Mouse (Mus musculus) T-cell, adult 66 days (primary cell): ENCODE data around the gene Exosc5. TPM values are rescaled to one million over a fixed set of nuclear protein-coding genes. Genes with fewer than 3 reads are reported as not detected.

ENCODE experiments used
- total RNA-seq, 2 experiments: library from RNA; stranded (reverse); gene quantifications; 3 replicates in 1 of 2; 4 replicates in 1 of 2; pipeline ENCODE4 v1.2.4; 2023

The Exosc5 gene
- total RNA-seq = 10 to 100 TPM; 61.8 to 67.1 TPM

GRCm38 (mm10) chr7:25658657-25659472 is at the start of gene Exosc5, which contains the start of gene Bckdha:
Gene Exosc5 (plus strand): TSS chr7:25659164.
Gene Bckdha (minus strand): TSS chr7:25658981.

DNA sequence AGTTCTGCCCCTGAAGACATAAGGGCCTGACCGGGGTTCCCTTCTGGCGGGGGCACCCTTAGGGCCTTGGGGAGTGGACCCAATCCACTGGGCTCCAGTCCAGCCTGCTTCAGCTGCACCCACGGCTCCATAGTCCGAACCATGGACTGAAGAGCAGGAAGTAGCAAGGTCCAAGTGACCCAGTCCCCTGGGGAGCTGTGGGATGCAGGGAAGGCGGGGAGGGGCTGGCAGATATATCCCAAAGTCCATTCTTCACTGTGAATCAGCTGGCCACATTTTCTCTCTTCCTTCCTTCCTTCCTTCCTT is 43.3 kb upstream of the Exosc5 start, which contains the start of gene Erich4:
Gene Erich4 (minus strand): TSS at position 187 of the 306 bp plus-strand sequence.

DNA sequence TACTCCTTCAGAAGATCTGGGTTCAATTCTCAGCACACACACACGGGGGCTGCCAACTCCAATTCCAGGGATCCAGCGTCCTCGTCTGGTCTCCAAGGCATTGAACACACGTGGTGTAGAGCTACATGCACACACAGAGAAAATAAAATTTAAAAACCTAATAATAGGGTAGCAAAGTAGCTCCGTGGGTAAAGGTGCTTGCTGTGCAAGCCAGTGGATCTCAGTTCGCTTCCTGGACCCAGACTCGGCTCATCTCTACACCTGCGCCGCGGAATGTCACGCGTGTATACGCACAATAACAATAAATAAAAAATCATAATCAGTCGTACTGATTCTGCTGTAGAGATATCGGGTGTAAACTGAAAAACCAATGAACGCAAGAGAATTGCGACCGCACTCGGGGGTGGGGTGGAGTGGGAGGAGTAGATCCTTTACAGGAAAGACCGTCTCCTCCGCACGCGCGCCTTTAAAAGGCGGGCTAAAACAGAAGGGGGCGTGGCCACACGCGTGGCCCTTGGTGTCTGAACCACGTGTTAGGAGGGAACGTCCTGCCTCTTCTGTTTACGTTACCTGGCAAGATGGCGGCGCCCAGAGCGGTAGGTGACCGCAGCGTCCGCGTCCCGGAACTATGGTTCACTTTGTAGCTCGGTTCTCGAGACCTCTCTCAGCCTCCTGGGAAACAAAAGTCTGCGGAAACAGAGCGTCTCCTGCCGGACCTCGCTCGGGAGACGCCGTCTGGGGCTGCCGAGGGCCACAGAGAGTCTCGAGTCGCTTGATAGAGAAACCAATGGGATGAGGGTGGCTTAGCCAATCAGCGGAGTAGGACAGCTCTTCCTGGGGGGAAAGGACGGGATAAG is 39.9 kb upstream of the Exosc5 start, which contains the start of gene Dmac2:
Gene Dmac2 (plus strand): TSS at position 550 of the 857 bp plus-strand sequence.

DNA sequence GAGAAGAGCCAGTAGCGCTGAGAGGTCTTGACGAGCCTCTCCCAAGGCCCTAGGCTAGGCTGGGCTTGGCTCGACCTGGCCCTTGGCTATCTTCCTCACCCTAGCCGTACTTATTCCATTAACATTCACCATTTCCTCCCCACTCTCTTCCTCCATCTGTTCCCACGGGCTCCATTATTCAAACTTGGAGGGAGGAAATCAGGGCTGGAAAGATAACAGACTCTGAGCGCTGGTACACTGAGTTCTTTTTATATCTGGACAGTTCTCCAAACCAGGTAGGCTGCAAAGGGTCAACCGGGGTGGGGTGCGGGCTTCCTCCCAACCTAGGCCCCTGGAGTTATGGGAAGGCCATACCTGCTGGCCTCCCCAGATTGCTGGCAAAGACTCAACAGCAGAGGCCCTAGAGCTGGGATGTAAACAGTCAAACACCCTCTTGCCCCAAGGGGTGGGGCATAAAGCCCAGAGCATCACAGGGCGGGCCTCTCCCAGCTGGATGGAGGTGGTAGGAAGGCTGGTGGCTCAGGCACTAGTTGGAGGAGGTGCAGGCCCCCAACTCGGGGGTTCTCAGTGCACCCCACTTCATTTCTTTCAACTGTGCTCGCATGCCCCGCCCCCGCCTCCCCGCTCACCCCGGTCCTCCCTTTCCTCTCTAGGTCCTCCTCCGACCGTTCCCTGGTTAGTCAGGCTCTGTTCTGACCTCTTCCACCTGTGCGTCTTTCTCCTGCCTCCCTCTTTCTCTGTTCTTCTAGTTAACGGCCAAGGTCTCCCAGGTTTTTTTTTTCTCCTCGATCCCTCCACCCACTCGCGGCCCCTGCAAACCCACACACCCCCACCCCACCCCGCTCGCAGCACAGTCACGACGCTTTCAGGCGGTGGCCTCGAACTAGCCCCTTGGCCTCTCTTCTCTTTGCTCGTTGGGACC is 32.2 kb upstream of the Exosc5 start, which contains the start of gene B3gnt8:
Gene B3gnt8 (plus strand): TSS at position 146 of the 922 bp plus-strand sequence.

GRCm38 (mm10) chr7:25674719-25675300 is 15.8 kb downstream of the Exosc5 start, which contains the start of gene Tmem91:
Gene Tmem91 (minus strand): TSS chr7:25675166.

DNA sequence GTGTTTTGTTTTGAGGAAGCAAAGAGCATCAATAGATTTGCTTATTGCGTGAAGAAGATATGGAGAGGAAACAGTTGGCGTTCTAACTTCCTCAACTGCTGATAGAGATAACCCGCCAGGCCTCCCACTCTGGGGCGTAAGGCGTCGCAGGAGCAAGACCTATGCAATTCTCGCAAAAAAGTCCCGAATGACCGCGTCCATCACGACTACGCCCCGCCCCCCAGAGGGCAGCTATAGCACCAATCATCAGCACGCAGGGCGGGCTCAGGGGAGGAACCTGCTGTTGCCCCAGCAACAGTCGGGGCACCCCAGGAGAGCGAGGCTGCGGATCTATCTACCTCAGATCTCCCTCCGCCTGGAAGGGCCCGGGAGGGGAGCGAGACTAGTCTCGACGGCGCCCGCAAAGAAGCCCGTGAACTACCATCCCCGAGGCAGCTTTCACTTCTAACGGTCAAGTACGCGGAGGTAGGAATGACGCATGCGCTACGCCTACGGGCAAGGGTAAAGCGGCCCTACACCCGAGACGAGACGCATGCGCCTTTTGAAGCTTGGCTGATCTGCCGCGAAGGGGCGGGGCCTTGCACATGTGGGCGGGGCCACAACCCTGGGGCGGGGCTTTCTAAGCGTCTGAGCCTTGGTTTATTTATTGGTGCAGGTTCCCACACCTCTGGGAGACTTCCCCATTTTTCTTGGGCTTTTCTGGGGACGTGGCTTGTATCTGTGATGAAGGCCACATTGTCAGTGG is 21.7 kb downstream of the Exosc5 start, which contains the start of gene B9d2:
Gene B9d2 (plus strand): TSS at position 267 of the 745 bp plus-strand sequence.

GRCm38 (mm10) chr7:25686680-25687531 is 27.9 kb downstream of the Exosc5 start, which contains the start of gene Tgfb1:
Gene Tgfb1 (plus strand): TSS chr7:25687002.

GRCm38 (mm10) chr7:25718788-25719417 is 59.9 kb downstream of the Exosc5 start, which contains the start of gene Ccdc97:
Gene Ccdc97 (minus strand): TSS chr7:25719088.

Other genes with a start within 250 kb of the Exosc5 start
- gene Cxcl17, start 246.3 kb upstream of the Exosc5 start, total RNA-seq = not detected
- gene Ceacam1, start 181.6 kb upstream of the Exosc5 start, total RNA-seq = under 1 TPM; 0.96 to 0.98 TPM
- not detected for gene Ceacam2, start 119.3 kb upstream of the Exosc5 start, total RNA-seq
- under 1 TPM in 1 of 2 experiments, not detected in 1; 0.65 TPM for gene Erich4, start 43.3 kb upstream of the Exosc5 start, total RNA-seq
- 10 to 100 TPM; 61.9 to 63.2 TPM for gene Dmac2, start 39.8 kb upstream of the Exosc5 start, total RNA-seq
- 1 to 10 TPM in 1 of 2 experiments, under 1 TPM in 1; 0.86 to 1.0 TPM for gene B3gnt8, start 32.5 kb upstream of the Exosc5 start, total RNA-seq
- gene Bckdha, start 183 bp upstream of the Exosc5 start, total RNA-seq = 10 to 100 TPM; 23.2 to 24.9 TPM
- gene Tmem91, start 16.0 kb downstream of the Exosc5 start, total RNA-seq = under 1 TPM in 1 of 2 experiments, not detected in 1; 0.35 TPM
- gene B9d2, start 21.6 kb downstream of the Exosc5 start, total RNA-seq = 10 to 100 TPM; 24.0 to 24.8 TPM
- 100 to 1,000 TPM; 147 to 150 TPM for gene Tgfb1, start 27.8 kb downstream of the Exosc5 start, total RNA-seq
- gene Ccdc97, start 59.9 kb downstream of the Exosc5 start, total RNA-seq = 100 to 1,000 TPM; 106 to 113 TPM
- gene Hnrnpul1, start 95.6 kb downstream of the Exosc5 start, total RNA-seq = 100 to 1,000 TPM; 223 to 229 TPM
- gene Axl, start 129.5 kb downstream of the Exosc5 start, total RNA-seq = 1 to 10 TPM; 7.6 to 9.4 TPM
- 10 to 100 TPM in 1 of 2 experiments, 1 to 10 TPM in 1; 8.5 to 11.1 TPM for gene Cyp2s1, start 157.7 kb downstream of the Exosc5 start, total RNA-seq
- not detected for gene Cyp2b10, start 238.5 kb downstream of the Exosc5 start, total RNA-seq